In the genomic region with DNA sequence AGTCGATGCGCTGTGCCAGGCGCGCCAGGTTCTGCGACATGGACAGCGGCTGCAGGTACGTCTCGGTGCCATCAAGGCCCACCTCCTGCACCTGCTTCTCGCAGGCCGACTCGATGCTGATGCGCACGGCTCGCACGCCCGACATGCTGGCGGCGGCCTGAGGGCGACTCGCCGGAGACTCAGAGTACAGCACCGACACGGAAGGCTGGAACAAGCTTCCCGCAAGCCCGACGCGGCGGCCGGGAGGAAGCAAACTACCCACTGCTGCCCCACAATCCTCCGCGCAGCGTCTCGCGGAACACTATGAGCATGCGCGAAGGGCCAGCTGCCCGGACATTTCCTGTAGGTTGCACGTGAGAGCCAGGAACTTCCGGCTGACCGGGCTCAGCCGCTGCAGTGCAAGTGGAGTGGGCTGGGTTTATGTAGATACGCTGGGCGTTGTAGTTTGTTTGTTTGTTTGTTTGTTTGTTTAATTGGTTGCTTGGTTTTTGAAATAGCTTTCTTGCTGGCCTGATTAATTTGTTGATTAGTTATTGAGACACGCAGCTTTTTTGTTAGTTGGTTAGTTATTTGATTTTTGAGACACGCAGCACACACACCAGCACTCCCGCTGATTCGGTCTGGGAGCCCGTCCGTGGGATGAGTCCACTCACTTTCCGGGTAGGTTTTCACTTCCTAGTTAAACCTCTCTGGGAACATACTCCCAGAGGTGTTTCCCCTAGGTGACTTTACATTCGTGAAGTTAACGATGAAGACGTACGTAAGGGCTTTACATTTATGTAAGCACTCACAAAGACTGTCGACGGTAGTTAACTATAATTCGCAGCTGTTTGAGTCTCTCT, we compare ENCODE assay signal across 8 mouse cellular contexts. TPM values are rescaled to one million over a fixed set of nuclear protein-coding genes. Genes with fewer than 3 reads are reported as not detected.
DNase-seq lines count a peak whose midpoint lies in the region; ATAC-seq lines count a peak whose summit lies in the region.

Gene Med17 (minus strand): TSS at position 283 of the 842 bp plus-strand sequence.

- peak; percentile 91 for DNase-seq in T-cell, adult 2 months (ENCODE audit: low spot score)
- DNase-seq in cerebellum, postnatal 36 days, result peak; percentile 94 to 96
- DNase-seq in frontal cortex, postnatal 36 days (ENCODE audit: low spot score in 2 of 2), result peak; percentile 94 to 97
- peak; percentile 88 for DNase-seq in left cerebral cortex, adult 11 months (ENCODE audit: low spot score)
- peak; percentile 95 for DNase-seq in lung, postnatal 4 days
- DNase-seq in retina, postnatal 7 days (ENCODE audit: low read depth, low spot score), result peak; percentile 94
- peak; percentile 82 for DNase-seq in urinary bladder, adult 2 months (ENCODE audit: low spot score)

- H3K9ac ChIP-seq in hindbrain, embryonic 15.5 days, result peak within 1 kb of the TSS; percentile 100

- no peaks in the 10 kb centered on the region for H3K9me3 ChIP-seq in hindbrain, embryonic 15.5 days

- peak within 1 kb of the TSS; percentile 73 for H3K4me2 ChIP-seq in hindbrain, embryonic 15.5 days

- 1% methylated on average over 57 of the region's 57 CpGs for WGBS in hindbrain, embryonic 15.5 days

- H3K27me3 ChIP-seq in hindbrain, embryonic 15.5 days, result no peaks in the 10 kb centered on the region

- peak within 1 kb of the TSS; percentile 94 for H3K27ac ChIP-seq in hindbrain, embryonic 15.5 days (replicated peaks)

- H3K36me3 ChIP-seq in hindbrain, embryonic 15.5 days, result peaks cover 22% of the 10 kb centered on the region

- H3K4me3 ChIP-seq in hindbrain, embryonic 15.5 days, result peak within 1 kb of the TSS; percentile 87

- peak; percentile 99 for ATAC-seq in hindbrain, embryonic 15.5 days (ENCODE audit: low FRiP score, low read depth)

- peaks cover 30% of the 10 kb centered on the region for H3K4me1 ChIP-seq in hindbrain, embryonic 15.5 days (replicated peaks)

RNA-seq across cellular contexts. Expression of gene Med17, which starts in this region (rescaled TPM):
- polyA plus RNA-seq in hindbrain, embryonic 15.5 days (2015; fragmentation: Nextera tagmentation; extraction: Ambion mirVana), result 32.0 and 34.0 TPM in 2 replicates
- polyA plus RNA-seq in urinary bladder, adult 2 months (2012; rRNA removed), result 35.6 and 42.1 TPM in 2 replicates

Comparison
In these comparisons a context has a peak if more than half of its experiments do, and no peak if none do; other contexts are left out.
1. Peak in every context shown above with its lines: DNase-seq, ATAC-seq, H3K4me3 ChIP-seq and H3K27ac ChIP-seq.